Mouse (Mus musculus) heart, adult 2 months (tissue): ENCODE results near the gene Nudt1. TPM values are rescaled to one million over a fixed set of nuclear protein-coding genes. Genes with fewer than 3 reads are reported as not detected.
A peak's percentile ranks its signal among the peaks of the same experiment; 100 is the strongest.

Experiments
- DNase-seq, 2 experiments: peaks; one replicate each; pipeline ENCODE4 v3.0.0; 2021
- H3K27ac ChIP-seq: fragments of 200-600 bp; 2 replicates; pipeline ENCODE4 v1.8.1; 2022
- H3K27me3 ChIP-seq: fragments of 200-500 bp; 2 replicates; pipeline ENCODE4 v1.6.1; 2012; ENCODE audit warnings: mild to moderate bottlenecking, low read length, inconsistent platforms, mixed read lengths; ENCODE audit not compliant: control insufficient read depth, insufficient read depth
- H3K36me3 ChIP-seq: fragments of 200-500 bp; 2 replicates; pipeline ENCODE4 v1.6.1; 2012; ENCODE audit warnings: low read length, inconsistent platforms; ENCODE audit not compliant: control insufficient read depth, insufficient read depth
- H3K4me1 ChIP-seq: fragments of 200-500 bp; 2 replicates; pipeline ENCODE4 v1.6.1; 2011; ENCODE audit warnings: low read length; ENCODE audit not compliant: control insufficient read depth, insufficient read depth
- H3K4me3 ChIP-seq: fragments of 200-600 bp; 2 replicates; pipeline ENCODE4 v1.8.1; 2022
- H3K79me2 ChIP-seq: fragments of 200-500 bp; replicated peaks from 2 replicates; pipeline ENCODE4 v1.6.1; 2012; ENCODE audit warnings: mild to moderate bottlenecking, inconsistent platforms, low read length, moderate library complexity, mixed read lengths; ENCODE audit not compliant: control insufficient read depth, insufficient read depth
- H3K9ac ChIP-seq: fragments of 200-500 bp; 2 replicates; pipeline ENCODE4 v1.6.1; 2012; ENCODE audit warnings: low read depth, mild to moderate bottlenecking, control low read depth, inconsistent platforms, low read length, mixed read lengths
- CTCF ChIP-seq: fragments of 200-600 bp; IDR thresholded peaks from 2 replicates; pipeline ENCODE4 v1.8.1; 2022; ENCODE audit warnings: antibody characterized with exemption, mild to moderate bottlenecking, moderate library complexity
- EP300 ChIP-seq: fragments of 200-500 bp; IDR thresholded peaks from 2 replicates; pipeline ENCODE4 v1.6.1; 2011; ENCODE audit warnings: low read depth, low read length, control low read depth; ENCODE audit not compliant: insufficient read depth
- POLR2A ChIP-seq: fragments of 200-500 bp; IDR thresholded peaks from 2 replicates; pipeline ENCODE4 v1.6.1; 2011; ENCODE audit warnings: mild to moderate bottlenecking, low read depth, low read length, control low read depth; ENCODE audit not compliant: insufficient read depth
- WGBS: fragments of 180-500 bp; shearing (Covaris S2); methylation state at CpG from one replicate; pipeline ENCODE4 v1.1.7; 2018; 5-methylcytosine and 5-hydroxymethylcytosine counted together
- intact Hi-C: fragments of 180-260 bp; cut with DNase I; formaldehyde crosslinking; loops from one replicate; pipeline ENCODE4 v1.15.1; 2025
- polyA plus RNA-seq: library from polyadenylated mRNA; depleted of rRNA; stranded (reverse); fragments of >200 nt; gene quantifications from 2 replicates; pipeline ENCODE4 v1.2.3, GENCODE M21; 2012
- total RNA-seq, 2 experiments: library from RNA; stranded (reverse); gene quantifications; 2 replicates each; pipeline ENCODE4 v1.2.3; 2021

Gene Nudt1
- total and polyA plus RNA-seq, 3 experiments: 6.5 to 10.0 (median 8.7) TPM

DNA sequence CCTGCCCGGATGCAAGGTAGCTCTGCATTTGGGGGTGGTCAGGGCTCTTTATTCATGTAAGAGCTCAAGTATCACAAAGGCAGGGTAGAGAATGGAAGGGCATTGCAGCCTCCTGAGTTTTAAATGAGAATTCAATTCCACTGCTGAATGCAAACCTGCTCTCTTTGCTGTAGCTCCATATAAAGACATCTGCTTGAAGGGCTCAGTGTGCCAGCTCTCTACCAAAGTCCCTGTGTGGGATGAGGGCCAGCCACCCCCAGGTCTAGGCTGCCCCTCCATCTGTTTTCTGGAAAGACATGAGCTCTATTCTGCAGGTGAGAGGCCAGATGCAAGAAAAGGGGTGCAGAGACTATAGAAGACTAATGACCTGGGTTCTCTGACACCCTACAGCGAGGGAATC lies 36.7 kb upstream of the Nudt1 start:
- no peak for DNase-seq
- TF ChIP-seq EP300 (no peak), CTCF (no peak), POLR2A (no peak)
- intact Hi-C loops: no loop called here
- Histone ChIP-seq H3K36me3 (no peaks in the 10 kb centered on the region), H3K27me3 (no peaks in the 10 kb centered on the region), H3K4me3 (no peak overlapping the region), H3K79me2 (peaks cover 1% of the 10 kb centered on the region; the same call in 1 of the 2 replicates), H3K9ac (no peak overlapping the region), H3K4me1 (no peaks in the 10 kb centered on the region), H3K27ac (no peak overlapping the region)
- 94% methylated on average over 2 of the region's 2 CpGs for WGBS

DNA sequence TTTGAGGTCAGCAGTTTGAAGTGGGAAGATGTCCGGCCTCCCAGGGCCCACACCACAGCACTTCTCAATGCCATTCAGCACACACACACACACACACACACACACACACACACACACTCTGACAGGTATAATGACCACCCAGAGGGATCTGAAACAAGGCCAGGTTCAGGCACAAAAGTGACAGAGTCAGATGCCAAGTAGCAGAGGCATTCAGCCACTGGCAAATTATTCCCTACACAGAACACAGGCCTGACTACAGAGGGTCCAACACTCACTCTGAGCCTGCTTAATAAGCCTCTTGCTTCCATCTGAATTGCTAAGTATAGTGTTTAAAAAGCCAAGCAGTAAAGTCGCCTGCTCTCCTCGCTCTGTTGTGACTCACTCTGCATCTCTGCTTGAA lies 33.2 kb upstream of the Nudt1 start:
- 89% methylated on average over 3 of the region's 3 CpGs for WGBS

DNA sequence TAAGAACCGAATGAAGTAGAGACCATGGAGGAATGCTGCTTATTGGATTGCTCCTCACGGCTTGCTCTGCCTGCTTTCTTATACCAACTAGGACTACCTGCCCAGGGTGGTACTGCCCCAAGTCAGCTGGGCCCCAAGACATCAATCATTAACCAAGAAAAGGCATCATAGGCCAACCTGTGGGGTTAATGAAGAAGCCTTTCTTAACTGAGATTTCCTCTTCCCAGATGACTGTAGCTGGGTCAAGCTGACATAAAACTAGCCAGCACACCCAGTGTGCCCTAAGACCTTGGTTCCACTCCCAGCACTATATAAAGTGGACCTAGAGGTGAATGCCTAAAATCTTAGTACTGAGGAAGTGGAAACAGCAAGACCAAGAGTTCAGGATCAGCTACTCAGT lies 32.3 kb upstream of the Nudt1 start:
- no peak overlapping the region for H3K9ac ChIP-seq
- no peak overlapping the region for H3K4me3 ChIP-seq
- TF ChIP-seq POLR2A: no peak
- TF ChIP-seq EP300: no peak
- TF ChIP-seq CTCF: no peak
- intact Hi-C loops: no loop called here
- no peak overlapping the region for H3K27ac ChIP-seq
- WGBS: 98% methylated on average over 2 of the region's 2 CpGs
- H3K79me2 ChIP-seq: no peaks in the 10 kb centered on the region
- no peaks in the 10 kb centered on the region for H3K36me3 ChIP-seq
- DNase-seq: no peak
- H3K27me3 ChIP-seq: no peaks in the 10 kb centered on the region
- H3K4me1 ChIP-seq: no peaks in the 10 kb centered on the region

More for the DNA sequence above, 33.2 kb upstream of the Nudt1 start:
- Histone ChIP-seq H3K79me2 (no peaks in the 10 kb centered on the region), H3K27me3 (no peaks in the 10 kb centered on the region), H3K4me3 (no peak overlapping the region), H3K4me1 (no peaks in the 10 kb centered on the region), H3K36me3 (no peaks in the 10 kb centered on the region), H3K9ac (no peak overlapping the region), H3K27ac (no peak overlapping the region)
- no peak for DNase-seq
- TF ChIP-seq EP300: no peak
- TF ChIP-seq POLR2A: no peak
- TF ChIP-seq CTCF: no peak
- intact Hi-C loops: no loop called here

DNA sequence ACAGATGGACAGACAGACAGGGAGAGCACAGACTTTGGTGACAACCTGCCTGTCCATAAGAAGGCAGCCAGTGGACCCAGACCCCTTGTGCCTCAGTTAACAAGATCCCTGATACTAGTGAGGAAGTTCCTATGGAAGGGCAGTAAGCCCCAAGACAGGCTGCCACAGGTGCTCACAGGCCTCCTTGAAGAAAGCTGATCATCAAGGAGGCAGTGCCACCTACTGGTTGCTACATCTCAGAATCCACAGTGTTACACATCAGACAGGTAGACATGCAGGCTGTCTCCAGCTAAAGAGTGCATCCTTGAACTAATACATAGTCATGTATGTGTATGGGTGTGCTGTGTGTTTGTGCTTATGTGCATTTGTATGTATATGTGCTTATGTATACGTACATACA lies 29.3 kb upstream of the Nudt1 start:
- no peaks in the 10 kb centered on the region for H3K36me3 ChIP-seq

DNA sequence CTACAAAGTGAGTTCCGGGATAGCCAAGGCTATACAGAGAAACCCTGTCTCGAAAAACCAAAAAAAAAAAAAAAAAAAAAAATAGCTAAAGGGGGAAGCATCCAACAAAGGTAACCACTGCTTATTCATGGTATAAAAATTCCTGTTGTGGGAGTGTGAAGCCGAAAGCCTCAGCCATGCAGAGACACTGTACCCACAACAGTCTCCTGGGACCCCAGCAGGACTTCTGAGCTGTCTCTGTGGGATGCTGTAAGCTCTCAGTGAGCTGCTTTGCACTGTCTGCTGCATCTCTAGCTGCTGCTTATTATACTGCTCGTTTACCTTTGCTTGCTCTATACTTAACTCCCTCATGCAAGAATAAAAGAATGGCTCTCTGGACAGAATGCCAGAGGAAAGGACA lies 23.2 kb upstream of the Nudt1 start:
- TF ChIP-seq EP300 (no peak), CTCF (no peak), POLR2A (no peak)
- Histone ChIP-seq H3K9ac (no peak overlapping the region), H3K27me3 (no peaks in the 10 kb centered on the region), H3K4me1 (no peaks in the 10 kb centered on the region), H3K27ac (no peak overlapping the region), H3K79me2 (no peaks in the 10 kb centered on the region), H3K4me3 (no peak overlapping the region), H3K36me3 (no peaks in the 10 kb centered on the region)
- WGBS: 87% methylated on average over 4 of the region's 4 CpGs
- intact Hi-C loops: no loop called here
- DNase-seq: no peak

More for the DNA sequence above, 29.3 kb upstream of the Nudt1 start:
- no peak overlapping the region for H3K9ac ChIP-seq
- intact Hi-C loops: loop anchor here (1.0 to 2.0 kb wide), 3 partner anchors 95 to 454 kb away; partner anchors contain the start of gene Elfn1
- 100% methylated on average over 1 of the region's 1 CpGs for WGBS
- no peaks in the 10 kb centered on the region for H3K27me3 ChIP-seq
- no peak overlapping the region for H3K27ac ChIP-seq
- peak; percentile 48 to 54 for DNase-seq
- no peaks in the 10 kb centered on the region for H3K79me2 ChIP-seq
- peak; percentile 43; the same call in 1 of the 2 replicates for TF ChIP-seq EP300
- no peak for TF ChIP-seq POLR2A
- peak; percentile 88 for TF ChIP-seq CTCF
- H3K4me1 ChIP-seq: no peaks in the 10 kb centered on the region
- H3K4me3 ChIP-seq: no peak overlapping the region

DNA sequence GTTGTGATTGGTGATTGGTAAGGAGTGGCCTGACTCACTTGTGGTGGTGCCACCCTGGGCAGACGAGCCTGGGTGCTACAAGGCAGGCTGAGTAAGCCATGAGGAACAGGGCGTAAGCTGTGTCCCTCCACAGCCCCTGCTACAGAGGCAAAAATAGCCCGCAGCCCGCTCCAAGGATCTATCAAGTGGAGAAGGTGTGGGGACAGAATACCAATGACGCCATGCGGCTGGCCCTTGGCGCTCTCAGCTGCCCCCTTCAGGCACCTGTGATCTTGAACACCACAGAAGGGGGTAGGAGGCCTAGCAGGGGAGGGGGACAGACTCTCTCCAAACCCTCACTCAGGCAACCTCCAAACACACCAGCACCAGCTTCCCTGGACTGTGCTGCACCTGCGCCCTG lies 15.4 kb upstream of the Nudt1 start:
- no peak overlapping the region for H3K9ac ChIP-seq
- TF ChIP-seq POLR2A (no peak), EP300 (0 out of 2 replicates have a peak, but pooled peaks have one; percentile 47), CTCF (peak; percentile 61)
- no peaks in the 10 kb centered on the region for H3K79me2 ChIP-seq
- H3K27ac ChIP-seq: peak overlapping the region; percentile 66
- peak; percentile 56 to 73 for DNase-seq
- no peaks in the 10 kb centered on the region for H3K36me3 ChIP-seq
- no peaks in the 10 kb centered on the region for H3K27me3 ChIP-seq
- no peak overlapping the region for H3K4me3 ChIP-seq
- no peaks in the 10 kb centered on the region for H3K4me1 ChIP-seq
- intact Hi-C loops: no loop called here
- WGBS: 70% methylated on average over 8 of the region's 8 CpGs
